Mouse (Mus musculus) Muller cell, postnatal 12 days (primary cell): Measurements from ENCODE around the gene Ccdc141.
A peak's percentile ranks its signal among the peaks of the same experiment; 100 is the strongest.

Experiments used
- DNase-seq: peaks from one replicate; pipeline ENCODE4 v3.0.0-alpha.2; 2015; ENCODE audit errors: inconsistent ontology term

The Ccdc141 gene

GRCm38 (mm10) chr2:76981717-76982116, 188.7 kb downstream of the Ccdc141 start:
- DNase-seq: no peak

GRCm38 (mm10) chr2:76980146-76980545, 190.3 kb downstream of the Ccdc141 start:
- DNase-seq: no peak

- DNase-seq: no peak
Observed at GRCm38 (mm10) chr2:76977650-76978049, 192.8 kb downstream of the Ccdc141 start.

- DNase-seq: no peak
Observed at GRCm38 (mm10) chr2:76972051-76972450, 198.4 kb downstream of the Ccdc141 start.

GRCm38 (mm10) chr2:76971069-76971468, 199.4 kb downstream of the Ccdc141 start:
- DNase-seq: peak; percentile 9

- peak; percentile 22 for DNase-seq
Observed at GRCm38 (mm10) chr2:76970669-76971068, 199.8 kb downstream of the Ccdc141 start.

- no peak for DNase-seq
Observed at GRCm38 (mm10) chr2:76970204-76970603, 200.2 kb downstream of the Ccdc141 start.

- no peak for DNase-seq
Observed at GRCm38 (mm10) chr2:76969637-76970036, 200.8 kb downstream of the Ccdc141 start.

GRCm38 (mm10) chr2:76968919-76969318, 201.5 kb downstream of the Ccdc141 start:
- peak; percentile 67 for DNase-seq

- DNase-seq: no peak
Observed at GRCm38 (mm10) chr2:76966582-76966981, 203.9 kb downstream of the Ccdc141 start.

- no peak for DNase-seq
Observed at GRCm38 (mm10) chr2:76966013-76966412, 204.4 kb downstream of the Ccdc141 start.

GRCm38 (mm10) chr2:76965542-76965941, 204.9 kb downstream of the Ccdc141 start:
- DNase-seq: no peak

- no peak for DNase-seq
Observed at GRCm38 (mm10) chr2:76962045-76962432, 208.4 kb downstream of the Ccdc141 start.

GRCm38 (mm10) chr2:76961420-76962044, 208.9 kb downstream of the Ccdc141 start:
- no peak for DNase-seq
